Mouse (Mus musculus): Measurements from ENCODE around the gene Asic2.

Gene Asic2

DNA sequence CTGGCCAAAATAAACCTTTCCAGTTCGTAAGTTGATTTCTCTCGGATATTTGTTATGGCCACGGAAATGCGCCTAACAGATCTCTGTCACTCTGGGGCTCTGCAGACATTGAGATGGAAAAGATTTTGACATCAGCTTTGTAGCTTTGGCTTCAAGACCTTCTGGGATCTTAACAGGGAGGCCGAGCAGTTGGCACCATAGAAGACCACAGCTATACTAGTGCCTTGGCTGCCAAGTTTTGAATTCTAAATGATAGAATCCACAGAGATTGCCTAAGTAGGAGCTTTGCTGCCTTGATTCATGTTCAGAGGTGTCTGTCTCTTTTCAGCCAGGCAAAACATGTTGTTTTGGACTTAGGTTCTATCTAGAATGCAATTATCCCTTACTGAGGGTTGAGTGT is 217.4 kb downstream of the Asic2 start:
- no peak for DNase-seq (ENCODE audit: extremely low spot score, low read depth, low spot score)

DNA sequence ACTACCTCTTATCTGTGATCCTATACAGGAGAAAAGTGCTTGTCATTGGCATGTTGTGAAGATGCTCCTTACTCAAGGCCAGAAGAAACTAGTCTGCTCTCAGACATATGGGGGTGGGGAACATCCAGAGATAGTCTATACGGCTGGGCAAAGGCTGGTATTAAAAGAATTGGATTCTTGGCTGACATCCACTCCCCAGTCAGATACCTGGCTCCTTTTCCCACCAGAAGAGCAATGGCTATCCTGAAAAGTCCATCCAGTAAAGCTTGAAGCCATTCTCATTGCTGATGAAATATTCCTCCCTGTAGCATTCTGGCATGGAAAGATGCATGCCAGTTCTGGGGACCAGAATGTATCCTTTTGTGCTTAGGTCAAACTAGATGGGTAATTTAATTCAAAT is 218.2 kb downstream of the Asic2 start:
- DNase-seq (ENCODE audit: extremely low spot score, low read depth, low spot score): no peak

DNA sequence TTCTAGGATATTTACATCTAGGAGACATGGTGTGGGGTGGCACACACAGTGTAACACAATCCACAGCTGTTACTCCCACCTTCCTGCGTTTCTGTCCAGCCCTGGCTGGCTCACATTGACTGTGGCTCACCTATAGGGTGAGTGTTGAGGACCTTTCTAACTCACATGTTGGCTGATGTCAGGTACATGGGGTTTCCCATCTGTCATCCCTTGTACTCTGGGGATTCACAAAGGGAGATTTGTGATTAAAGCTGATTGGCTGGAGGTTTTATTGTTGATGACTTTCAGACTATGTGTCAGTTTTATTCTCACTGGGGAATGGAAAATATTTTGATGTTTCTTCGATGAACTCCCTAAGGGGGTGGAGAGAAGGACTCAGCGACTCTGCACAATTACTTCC is 229.3 kb downstream of the Asic2 start:
- DNase-seq (ENCODE audit: extremely low spot score, low read depth, low spot score): no peak

DNA sequence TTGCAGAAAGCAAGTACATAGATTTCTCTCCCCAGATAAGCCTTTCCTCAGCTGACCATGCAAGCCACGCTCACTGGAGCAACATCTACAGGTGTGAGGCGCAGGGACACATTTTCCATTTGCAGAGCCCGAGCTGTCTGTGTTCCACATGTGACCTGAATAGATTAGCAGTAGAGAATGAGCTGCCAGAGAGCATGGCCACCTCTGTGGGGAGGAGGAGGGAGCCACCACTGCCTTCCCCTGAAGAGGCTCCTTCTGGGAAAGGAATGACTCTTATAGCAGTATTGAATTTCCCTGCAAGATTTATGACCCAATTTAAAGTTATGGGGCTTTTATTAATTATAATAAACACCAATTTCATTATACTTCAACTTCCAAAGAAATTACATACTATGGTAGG is 230.5 kb downstream of the Asic2 start:
- no peak for DNase-seq (ENCODE audit: extremely low spot score, low read depth, low spot score)

DNA sequence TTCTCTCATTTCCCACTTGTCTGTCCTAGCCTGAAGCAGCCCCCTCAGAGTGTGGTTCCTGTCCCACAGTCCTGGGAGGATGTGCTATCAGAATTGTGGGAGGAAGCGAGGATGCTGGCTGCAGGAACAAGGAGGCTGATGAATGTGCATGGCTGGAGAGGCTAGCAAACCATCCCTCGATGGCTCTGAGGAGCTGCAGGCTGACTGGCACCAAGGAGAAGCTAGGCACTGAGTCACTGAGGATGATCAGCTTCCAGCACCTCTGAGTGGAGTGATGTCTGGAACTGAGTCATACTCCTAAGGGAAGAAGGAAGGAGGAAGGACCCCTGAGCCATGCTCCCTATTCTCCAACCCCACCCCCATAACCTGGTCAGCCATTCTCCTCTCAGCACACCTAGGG is 246.2 kb downstream of the Asic2 start:
- DNase-seq (ENCODE audit: extremely low spot score, low read depth, low spot score): no peak

GRCm38 (mm10) chr11:81714801-81715200 is 253.5 kb downstream of the Asic2 start:
- DNase-seq (ENCODE audit: extremely low spot score, low read depth, low spot score): peak; percentile 20

DNA sequence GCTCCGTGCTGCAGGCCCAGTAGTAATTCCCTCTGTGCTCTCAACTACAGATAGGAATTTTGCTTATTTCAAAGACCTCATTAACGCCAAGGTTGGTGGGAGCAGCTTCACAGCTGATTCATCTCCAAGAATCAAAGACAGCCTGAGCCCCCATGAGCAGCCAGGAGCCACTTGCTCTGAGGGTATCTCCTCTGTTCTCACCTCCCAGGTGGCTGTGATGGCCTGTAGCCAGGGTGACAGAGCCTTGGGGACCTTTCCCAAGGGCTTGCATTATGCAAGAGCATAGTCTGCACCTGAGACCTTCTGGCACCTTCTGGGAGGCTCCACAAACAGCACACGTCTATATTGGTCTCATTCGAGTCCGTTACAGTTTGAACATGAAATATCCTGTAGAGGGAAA is 261.3 kb downstream of the Asic2 start:
- no peak for DNase-seq (ENCODE audit: extremely low spot score, low read depth, low spot score)

DNA sequence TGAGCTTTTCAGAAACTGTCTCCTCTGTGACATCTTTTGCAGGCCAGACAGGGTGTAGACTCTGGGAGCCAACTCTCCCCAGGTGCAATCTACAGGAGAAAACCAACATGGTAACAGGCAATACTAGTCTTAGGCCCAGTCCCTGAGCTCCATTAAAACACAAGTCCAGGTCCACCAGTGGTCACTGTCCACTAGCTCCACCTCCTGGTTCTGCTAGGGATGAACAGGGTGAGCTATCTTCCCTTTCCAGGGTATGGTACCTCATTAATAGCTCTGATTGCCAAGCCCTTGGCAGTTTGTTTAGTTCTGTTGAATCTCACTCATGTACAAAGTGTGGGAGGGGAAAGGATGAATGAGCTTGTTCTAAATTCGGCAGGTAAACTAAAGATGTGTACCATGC is 270.2 kb downstream of the Asic2 start:
- no peak for DNase-seq (ENCODE audit: extremely low spot score, low read depth, low spot score)

GRCm38 (mm10) chr11:81695501-81695900 is 272.8 kb downstream of the Asic2 start:
- DNase-seq (ENCODE audit: extremely low spot score, low read depth, low spot score): no peak

DNA sequence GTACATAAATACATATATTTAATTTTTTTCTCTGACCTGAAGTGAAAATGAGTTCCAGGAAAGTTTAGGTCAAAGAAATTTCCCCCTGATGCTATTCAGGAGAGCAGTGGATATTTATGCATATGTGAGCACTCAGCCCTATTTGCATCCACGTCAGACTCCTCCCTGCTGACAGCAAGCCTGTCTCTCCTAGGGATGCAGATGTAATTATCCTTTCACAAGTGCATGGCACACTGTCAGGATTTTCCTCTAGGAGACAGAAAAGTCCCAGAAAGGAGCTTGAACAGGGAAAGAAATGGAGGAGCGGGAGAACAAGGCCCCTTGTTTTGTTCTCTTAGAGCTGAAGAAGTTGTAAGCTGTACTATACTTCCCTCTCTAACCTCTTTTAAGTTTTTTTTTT is 287.7 kb downstream of the Asic2 start:
- no peak for DNase-seq (ENCODE audit: extremely low spot score, low read depth, low spot score)

DNA sequence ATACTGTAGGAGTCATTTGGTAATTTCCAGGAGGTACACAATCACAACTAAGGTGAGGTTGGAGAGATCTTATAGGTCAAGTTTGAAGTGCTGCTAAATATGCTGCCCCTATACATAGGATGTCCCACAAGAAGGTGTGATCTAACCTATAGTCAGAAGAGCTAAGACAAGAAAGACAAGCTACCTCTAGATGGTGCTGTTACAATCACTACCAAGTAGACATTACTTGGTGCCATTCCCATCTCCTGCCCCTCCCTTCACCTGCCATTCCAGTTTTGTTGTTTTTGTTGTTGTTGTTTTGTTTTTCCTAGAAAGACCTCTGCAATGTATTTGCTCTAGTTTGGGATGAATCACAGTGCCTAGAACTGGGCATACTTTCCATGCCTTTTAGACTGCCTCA is 296.5 kb downstream of the Asic2 start:
- DNase-seq (ENCODE audit: extremely low spot score, low read depth, low spot score): no peak

- no peak for DNase-seq (ENCODE audit: extremely low spot score, low read depth, low spot score)
These were observed 297.8 kb downstream of the Asic2 start for GRCm38 (mm10) chr11:81670436-81670835.

DNA sequence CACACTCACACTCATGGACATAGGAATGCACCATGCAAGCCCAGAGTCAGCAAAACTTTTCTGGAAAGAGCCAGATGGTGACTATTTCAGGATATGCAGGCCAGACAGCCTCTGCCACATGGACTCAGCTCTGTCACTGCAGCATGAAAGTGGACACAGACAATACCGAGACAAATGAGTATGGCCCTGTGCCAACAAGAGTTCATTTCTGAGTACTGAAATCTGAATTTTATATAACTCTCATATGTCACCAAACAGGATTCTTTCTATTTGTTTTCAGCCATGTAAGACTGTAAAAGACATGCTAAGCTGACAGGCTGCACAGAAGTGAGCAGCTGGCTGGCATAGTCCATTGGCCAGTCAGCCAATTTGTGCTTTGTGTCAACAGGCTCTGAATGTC is 309.4 kb downstream of the Asic2 start:
- DNase-seq (ENCODE audit: extremely low spot score, low read depth, low spot score): no peak

GRCm38 (mm10) chr11:81657121-81657520 is 311.1 kb downstream of the Asic2 start:
- no peak for DNase-seq (ENCODE audit: extremely low spot score, low read depth, low spot score)

DNA sequence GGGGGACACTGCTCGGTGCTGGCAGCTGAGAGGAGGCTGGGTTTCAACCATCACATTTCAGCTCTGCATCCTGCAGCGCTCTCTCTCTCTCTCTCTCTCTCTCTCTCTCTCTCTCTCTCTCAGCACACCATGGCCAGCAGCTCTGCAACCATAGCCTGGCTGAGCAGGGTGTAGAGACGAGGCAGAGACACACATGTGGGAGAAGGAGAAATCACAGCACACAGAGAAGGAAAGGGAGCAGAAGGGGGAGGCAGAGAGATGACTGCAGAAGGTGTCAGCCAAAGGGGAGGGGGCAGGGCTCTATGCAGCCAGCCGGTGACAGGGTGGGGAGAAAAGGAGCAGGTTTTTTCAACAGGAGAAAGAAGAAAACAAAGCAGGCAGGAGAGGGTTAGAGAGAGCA is 320.4 kb downstream of the Asic2 start:
- no peak for DNase-seq (ENCODE audit: extremely low spot score, low read depth, low spot score)

DNA sequence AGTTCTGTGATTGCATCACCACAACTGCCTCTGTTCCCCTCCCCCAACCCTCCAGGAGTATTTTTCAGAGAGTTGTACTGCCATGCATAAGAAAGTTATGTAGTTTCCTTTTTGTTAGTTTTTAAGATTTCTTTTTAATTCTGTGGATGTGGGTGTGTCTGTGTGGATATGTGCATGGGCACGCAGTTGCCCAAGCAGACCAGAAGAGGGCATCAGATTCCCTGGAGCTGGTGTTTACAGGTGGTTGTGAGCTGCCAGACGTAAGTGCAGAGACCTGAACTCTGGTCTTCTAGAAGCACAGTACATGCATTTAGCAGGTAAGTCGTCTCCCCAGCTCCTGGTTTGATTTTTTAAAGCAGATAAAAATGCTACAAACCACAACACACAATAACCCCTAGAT is 322.7 kb downstream of the Asic2 start:
- no peak for DNase-seq (ENCODE audit: extremely low spot score, low read depth, low spot score)

- DNase-seq (ENCODE audit: extremely low spot score, low read depth, low spot score): no peak
These were observed 331.9 kb downstream of the Asic2 start for GRCm38 (mm10) chr11:81636356-81636755.

- DNase-seq (ENCODE audit: extremely low spot score, low read depth, low spot score): peak; percentile 41
These were observed 333.6 kb downstream of the Asic2 start for GRCm38 (mm10) chr11:81634360-81635350.

DNA sequence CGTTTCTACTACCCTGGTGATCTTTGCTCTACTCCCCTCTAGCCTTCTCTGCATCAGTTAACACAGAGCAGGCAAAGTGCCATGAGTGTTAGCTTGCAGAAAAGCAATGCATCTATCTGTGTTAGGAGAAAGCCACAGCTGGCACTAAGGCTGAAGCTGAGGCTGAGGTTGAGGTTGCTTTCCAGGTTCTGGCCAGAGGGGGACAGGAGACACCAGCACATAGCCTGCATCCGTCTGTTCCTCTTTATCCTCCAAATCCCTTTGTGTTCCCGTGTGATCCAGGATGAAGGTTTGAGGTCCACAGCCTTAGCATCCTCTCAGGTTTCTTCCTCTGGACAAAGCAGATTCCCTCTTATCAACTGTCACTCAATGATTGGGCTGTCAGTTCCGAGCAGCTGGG is 343.1 kb downstream of the Asic2 start:
- DNase-seq (ENCODE audit: extremely low spot score, low read depth, low spot score): no peak

DNA sequence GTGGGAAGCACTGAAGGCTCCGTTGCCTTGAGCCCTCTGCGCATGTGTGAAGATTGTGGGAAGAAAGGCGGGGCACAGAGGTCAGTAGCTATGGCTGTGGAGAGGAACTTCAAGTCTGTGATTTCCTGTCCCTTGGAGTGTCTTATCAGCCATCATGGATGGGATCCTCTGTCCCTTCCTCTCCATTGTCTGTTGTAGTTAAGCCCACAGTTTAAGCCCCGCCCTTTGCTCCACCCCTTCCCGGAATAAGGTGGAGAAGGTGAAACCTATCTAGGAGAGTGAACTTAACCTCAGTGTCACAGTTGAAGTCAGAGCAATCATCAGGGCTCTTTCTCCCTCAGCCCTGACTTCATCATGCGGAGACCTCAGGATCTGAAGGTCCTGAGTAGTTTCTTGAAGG is 347.7 kb downstream of the Asic2 start:
- no peak for DNase-seq (ENCODE audit: extremely low spot score, low read depth, low spot score)

GRCm38 (mm10) chr11:81616437-81616836 is 351.8 kb downstream of the Asic2 start:
- DNase-seq (ENCODE audit: extremely low spot score, low read depth, low spot score): no peak

- DNase-seq (ENCODE audit: extremely low spot score, low read depth, low spot score): no peak
These were observed 354.2 kb downstream of the Asic2 start for GRCm38 (mm10) chr11:81613869-81614620.
